Comparison of ENCODE assay signal across 19 mouse cellular contexts in genomic region chr14:32150872-32151271, GRCm38 (mm10). TPM values are rescaled to one million over a fixed set of nuclear protein-coding genes. Genes with fewer than 3 reads are reported as not detected.
"Had no signal": no experiment of that assay in that cellular context is flagged by ENCODE, and none has a peak within 500 bp of the region (broad histone marks: within the 10 kb centered on the region; RNA-seq: fewer than 3 reads in every experiment).

No protein-coding gene starts in this region.

- DNase-seq: kidney, adult 8-10 months; kidney, postnatal 36 days; liver, embryonic 13.5 days; lung, postnatal 36 days; midbrain, embryonic 14.5 days; thymus, adult 18-20 months; thymus, postnatal 14 days had no signal

- H3K4me1 ChIP-seq: limb, embryonic 10.5 days; lung, embryonic 15.5 days; neural tube, embryonic 12.5 days had no signal

- H3K9ac ChIP-seq: liver, embryonic 13.5 days; lung, embryonic 15.5 days; neural tube, embryonic 12.5 days had no signal

- H3K27ac ChIP-seq: left cerebral cortex, adult 2 months; limb, embryonic 10.5 days; liver, embryonic 13.5 days; lung, embryonic 15.5 days; neural tube, embryonic 12.5 days had no signal

- H3K36me3 ChIP-seq: limb, embryonic 10.5 days; liver, embryonic 13.5 days; lung, embryonic 15.5 days; neural tube, embryonic 12.5 days had no signal

- H3K9me3 ChIP-seq: limb, embryonic 10.5 days; lung, embryonic 15.5 days; neural tube, embryonic 12.5 days had no signal

- H3K4me3 ChIP-seq: left cerebral cortex, adult 2 months; limb, embryonic 10.5 days; liver, embryonic 13.5 days; lung, embryonic 15.5 days; neural tube, embryonic 12.5 days had no signal

- H3K4me2 ChIP-seq: liver, embryonic 13.5 days; lung, embryonic 15.5 days; neural tube, embryonic 12.5 days had no signal

- H3K27me3 ChIP-seq: liver, embryonic 13.5 days; lung, embryonic 15.5 days; neural tube, embryonic 12.5 days had no signal

- ATAC-seq: intestine, embryonic 16.5 days had no signal

RNA-seq across cellular contexts. Expression of gene Msmb, which starts 9.0 kb away (rescaled TPM):
- total RNA-seq: layer of hippocampus, postnatal 25 days; left cerebral cortex, adult 2 months; left cerebral cortex, postnatal 14 days; megakaryocyte progenitor cell, adult 5-6 weeks; monocyte, adult 5-6 weeks; neutrophil, adult 5-6 weeks had no signal
- polyA plus RNA-seq: intestine, embryonic 16.5 days; kidney, embryonic 16.5 days; limb, embryonic 10.5 days; limb, embryonic 14.5 days; lung, embryonic 15.5 days; midbrain, embryonic 14.5 days; neural tube, embryonic 12.5 days had no signal
